Mouse (Mus musculus): ENCODE measurements around the gene Cir1. TPM values are rescaled to one million over a fixed set of nuclear protein-coding genes. Genes with fewer than 3 reads are reported as not detected.

Gene Cir1
- total and polyA plus RNA-seq, 3 experiments: 3.8 to 14.3 (median 5.2) TPM

DNA sequence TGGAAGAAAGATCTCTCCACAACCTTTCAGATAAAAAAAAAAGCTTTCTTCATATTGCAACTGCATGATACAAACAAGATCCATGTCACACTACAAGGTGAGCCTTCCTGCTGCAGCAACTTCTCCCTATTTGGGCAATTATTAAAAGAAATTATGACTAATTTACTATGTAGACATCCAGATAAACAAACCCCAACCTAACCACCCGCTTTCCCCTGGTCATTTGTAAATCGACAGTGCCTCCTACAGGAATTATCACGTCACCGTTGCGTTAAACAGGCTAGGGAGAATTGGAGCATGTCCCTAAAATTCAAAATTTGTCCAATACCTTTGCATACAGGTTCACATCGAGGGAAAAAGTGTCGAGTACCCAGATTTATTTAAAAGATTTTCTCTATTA is 30.8 kb downstream of the Cir1 start:
- dilution Hi-C loops (cut with MboI; ENCODE audit: extremely low pct_ligation_motif_present, extremely low pct_unique_long_range_greater_than_20kb, low sequenced_read_pairs): no loop called here
- peak; percentile 10 to 61; a peak in 2 of 4 replicates for TF ChIP-seq CTCF (conservative IDR thresholded peaks at IDR 0.05 in 1 of 2, IDR thresholded peaks at IDR 0.05 in 1 of 2; ENCODE audit: low read depth in 2 of 2, low read length in 2 of 2)
- TF ChIP-seq NELFE (IDR thresholded peaks at IDR 0.05; ENCODE audit: low read depth, low read length): no peak
- peak; percentile 67 for TF ChIP-seq RAD21 (IDR thresholded peaks at IDR 0.05; ENCODE audit: low read depth, low read length)
- TF ChIP-seq SMC3 (IDR thresholded peaks at IDR 0.05; ENCODE audit: low read depth, low read length): peak; percentile 31
- Histone ChIP-seq H3K9me3 (replicated peaks; ENCODE audit: low read length) (no peaks in the 10 kb centered on the region), H3K4me2 (ENCODE audit: insufficient read depth, low read depth, poor library complexity, severe bottlenecking) (no peak overlapping the region), H3K27ac (ENCODE audit: insufficient read depth, low read depth) (no peak overlapping the region), H3K4me1 (ENCODE audit: control insufficient read depth in 1 of 2, insufficient read depth in 2 of 2) (peaks cover 0 to 5% of the 10 kb centered on the region in 2 experiments; a peak in 1 of 4 replicates), H3K4me3 (replicated peaks in 1 of 3; ENCODE audit: low read depth in 2 of 3, low read length in 2 of 3, poor library complexity in 1 of 3) (no peak overlapping the region), H3K79me2 (replicated peaks; ENCODE audit: control insufficient read depth, extremely low read depth, insufficient read depth, poor library complexity, severe bottlenecking) (no peaks in the 10 kb centered on the region), H3K27me3 (replicated peaks) (peaks cover 2% of the 10 kb centered on the region), H3K36me3 (replicated peaks in 1 of 2; ENCODE audit: control insufficient read depth in 1 of 2, insufficient read depth in 1 of 2, low read length in 1 of 2) (peaks cover 2 to 10% of the 10 kb centered on the region in 2 experiments), H3K9ac (ENCODE audit: insufficient read depth, low read depth) (no peak overlapping the region)
- no peak for DNase-seq (ENCODE audit: extremely low read depth)
- in situ Hi-C loops (cut with MboI; ENCODE audit: low pct_ligation_motif_present, low pct_unique_long_range_greater_than_20kb, low sequenced_read_pairs): loop anchor here (10.0 to 25.0 kb wide), 5 partner anchors 117 to 767 kb away; no protein-coding TSS in a partner anchor

- dilution Hi-C loops (cut with MboI; ENCODE audit: extremely low pct_ligation_motif_present, extremely low pct_unique_long_range_greater_than_20kb, low sequenced_read_pairs) (no loop called here), in situ Hi-C loops (cut with MboI; ENCODE audit: low pct_ligation_motif_present, low pct_unique_long_range_greater_than_20kb, low sequenced_read_pairs) (loop anchor here (10.0 to 25.0 kb wide), 5 partner anchors 116 to 766 kb away; no protein-coding TSS in a partner anchor)
- Histone ChIP-seq H3K27me3 (replicated peaks) (peaks cover 6% of the 10 kb centered on the region), H3K27ac (ENCODE audit: insufficient read depth, low read depth) (no peak overlapping the region), H3K4me3 (replicated peaks in 1 of 3; ENCODE audit: low read depth in 2 of 3, low read length in 2 of 3, poor library complexity in 1 of 3) (no peak overlapping the region), H3K36me3 (replicated peaks in 1 of 2; ENCODE audit: control insufficient read depth in 1 of 2, insufficient read depth in 1 of 2, low read length in 1 of 2) (peaks cover 2 to 5% of the 10 kb centered on the region in 2 experiments), H3K4me2 (ENCODE audit: insufficient read depth, low read depth, poor library complexity, severe bottlenecking) (no peak overlapping the region), H3K9me3 (replicated peaks; ENCODE audit: low read length) (no peaks in the 10 kb centered on the region), H3K79me2 (replicated peaks; ENCODE audit: control insufficient read depth, extremely low read depth, insufficient read depth, poor library complexity, severe bottlenecking) (no peaks in the 10 kb centered on the region), H3K4me1 (ENCODE audit: control insufficient read depth in 1 of 2, insufficient read depth in 2 of 2) (peaks cover 0 to 5% of the 10 kb centered on the region in 2 experiments; a peak in 1 of 4 replicates), H3K9ac (ENCODE audit: insufficient read depth, low read depth) (no peak overlapping the region)
- no peak for DNase-seq (ENCODE audit: extremely low read depth)
- TF ChIP-seq NRF1 (IDR thresholded peaks at IDR 0.05; ENCODE audit: low read depth, low read length) (no peak), IRF4 (IDR thresholded peaks at IDR 0.05; ENCODE audit: low read depth, low read length) (no peak)
Observed at GRCm38 (mm10) chr2:73281048-73281661, 31.3 kb downstream of the Cir1 start.

- peaks cover 12% of the 10 kb centered on the region for H3K27me3 ChIP-seq (replicated peaks)
- dilution Hi-C loops (cut with MboI; ENCODE audit: extremely low pct_ligation_motif_present, extremely low pct_unique_long_range_greater_than_20kb, low sequenced_read_pairs) (no loop called here), in situ Hi-C loops (cut with MboI; ENCODE audit: low pct_ligation_motif_present, low pct_unique_long_range_greater_than_20kb, low sequenced_read_pairs) (loop anchor here (10.0 to 25.0 kb wide), 5 partner anchors 116 to 766 kb away; no protein-coding TSS in a partner anchor)
- no peak for TF ChIP-seq ELF1 (IDR thresholded peaks at IDR 0.05; ENCODE audit: low read depth, low read length)
- no peak overlapping the region for H3K4me2 ChIP-seq (ENCODE audit: insufficient read depth, low read depth, poor library complexity, severe bottlenecking)
- peaks cover 0 to 5% of the 10 kb centered on the region in 2 experiments; a peak in 1 of 4 replicates for H3K4me1 ChIP-seq (ENCODE audit: control insufficient read depth in 1 of 2, insufficient read depth in 2 of 2)
- no peak overlapping the region for H3K4me3 ChIP-seq (replicated peaks in 1 of 3; ENCODE audit: low read depth in 2 of 3, low read length in 2 of 3, poor library complexity in 1 of 3)
- no peaks in the 10 kb centered on the region for H3K9me3 ChIP-seq (replicated peaks; ENCODE audit: low read length)
- no peak overlapping the region for H3K9ac ChIP-seq (ENCODE audit: insufficient read depth, low read depth)
- no peak for DNase-seq (ENCODE audit: extremely low read depth)
- H3K27ac ChIP-seq (ENCODE audit: insufficient read depth, low read depth): no peak overlapping the region
- H3K79me2 ChIP-seq (replicated peaks; ENCODE audit: control insufficient read depth, extremely low read depth, insufficient read depth, poor library complexity, severe bottlenecking): no peaks in the 10 kb centered on the region
- H3K36me3 ChIP-seq (replicated peaks in 1 of 2; ENCODE audit: control insufficient read depth in 1 of 2, insufficient read depth in 1 of 2, low read length in 1 of 2): peaks cover 2 to 3% of the 10 kb centered on the region in 2 experiments
Observed at GRCm38 (mm10) chr2:73280356-73281047, 32.0 kb downstream of the Cir1 start.

Measured in CH12.LX (cell line).